Mouse (Mus musculus) gastrocnemius, postnatal 25 days (tissue): ENCODE data around the gene Taf9. TPM values are rescaled to one million over a fixed set of nuclear protein-coding genes. Genes with fewer than 3 reads are reported as not detected.

Experiments
- DNase-seq: peaks from one replicate; pipeline ENCODE4 v3.0.0; 2022
- total RNA-seq, 2 experiments: library from RNA; stranded (reverse); gene quantifications; 1 replicate in 1 of 2; 2 replicates in 1 of 2; pipeline ENCODE4 v1.2.3; 2021

Taf9 gene
- total RNA-seq, 2 experiments from 2014 or later = 5.7 to 9.2 TPM

DNA sequence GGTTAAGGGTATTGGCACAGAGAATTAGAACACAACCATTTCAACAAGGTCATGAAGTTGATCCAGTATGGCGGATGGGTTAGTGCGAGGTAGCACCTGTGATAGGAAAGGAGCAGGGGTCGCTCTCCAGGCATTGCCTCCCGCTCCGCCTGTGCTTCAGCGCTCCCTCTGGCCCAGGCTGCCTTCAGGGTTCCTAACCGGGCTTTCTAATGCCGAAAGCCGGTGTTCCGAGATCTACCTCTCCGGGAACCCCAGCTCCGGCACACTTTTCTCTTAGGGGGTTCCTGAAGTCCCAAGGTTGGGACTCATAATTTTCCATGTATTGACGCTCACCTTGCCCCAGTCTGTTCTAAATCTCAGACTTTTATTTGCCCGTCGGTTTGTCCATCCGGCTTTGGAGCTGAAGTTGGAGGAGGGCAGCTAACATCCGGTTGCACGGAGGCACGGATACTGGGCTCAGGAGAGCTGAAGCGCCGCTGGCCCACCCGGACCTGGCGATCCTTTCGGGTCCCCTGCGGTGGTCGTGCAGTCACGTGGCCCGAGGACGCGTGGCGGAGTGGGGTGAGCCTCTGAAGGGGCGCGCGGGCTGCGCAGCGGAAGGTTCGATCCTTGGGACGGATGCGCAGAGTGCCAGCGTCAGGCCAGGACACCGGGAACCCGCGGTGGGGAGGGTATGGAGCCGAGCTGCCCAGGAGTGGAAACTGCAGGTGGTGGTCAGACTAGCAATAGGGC is 18.1 kb downstream of the Taf9 start, which contains the start of gene Ccdc125:
Gene Ccdc125, plus strand, starts transcription at position 427 of the 732 bp plus-strand sequence.
- DNase-seq = peak; percentile 17

DNA sequence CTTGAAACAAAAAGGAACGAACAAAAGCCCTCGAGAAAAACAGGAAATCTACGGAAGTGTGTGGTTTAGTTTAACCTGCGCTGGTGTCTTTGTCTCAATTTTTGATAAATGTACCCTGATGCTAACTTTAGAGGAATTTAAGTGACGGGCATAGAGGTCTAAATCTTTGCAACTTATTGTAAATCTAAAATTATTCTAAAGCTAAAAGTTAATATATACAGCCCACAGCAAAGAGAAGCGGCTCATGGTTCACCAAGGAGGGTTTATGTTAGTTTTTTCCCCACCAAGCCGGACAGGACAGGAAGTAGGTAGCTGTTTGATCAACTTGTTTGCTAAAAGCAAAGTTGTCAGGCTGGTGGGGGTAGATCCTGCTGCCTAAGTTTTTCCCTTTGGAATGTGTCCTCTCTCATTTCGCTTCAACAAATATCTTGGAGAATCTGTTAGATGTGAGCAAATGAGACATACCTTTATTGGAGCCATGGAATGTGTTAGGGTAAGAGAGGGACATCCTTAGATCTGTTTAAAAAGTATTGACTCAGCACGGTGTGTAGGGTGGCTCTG is 18.9 kb downstream of the Taf9 start:
- no peak for DNase-seq

DNA sequence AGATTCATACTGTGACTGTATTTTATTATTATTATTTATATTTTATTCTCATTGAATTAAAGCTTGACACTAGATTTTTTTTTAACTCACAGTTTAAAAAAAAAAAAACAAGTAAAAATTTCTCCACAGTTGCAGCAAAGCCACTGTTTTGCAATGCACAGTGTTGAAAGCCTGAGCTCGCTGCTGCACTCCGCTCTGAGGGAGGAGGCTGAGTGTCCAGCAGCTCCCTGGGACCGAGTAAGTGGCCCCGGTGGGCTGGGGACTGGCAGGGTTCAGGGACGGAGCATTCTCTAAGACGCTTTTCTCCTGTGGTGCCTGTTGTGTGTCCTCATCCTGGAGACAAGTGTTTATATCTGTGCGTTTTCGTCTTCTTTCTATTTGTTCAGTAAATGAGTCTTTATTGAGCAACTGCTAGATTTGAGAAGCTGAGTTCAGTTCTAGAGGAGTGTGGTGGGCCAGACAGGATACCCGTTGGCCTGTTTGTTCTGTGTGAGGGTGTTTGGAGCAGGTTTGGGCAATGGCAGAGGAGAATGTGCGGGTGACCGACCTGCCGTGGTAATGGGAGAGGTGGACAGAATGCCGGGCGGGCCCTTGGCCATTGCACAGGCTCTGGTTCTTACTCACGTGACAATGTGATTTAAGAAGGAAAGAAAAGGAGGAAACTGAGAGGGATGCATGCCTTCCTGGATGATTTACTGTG is 24.7 kb downstream of the Taf9 start:
- DNase-seq = no peak

DNA sequence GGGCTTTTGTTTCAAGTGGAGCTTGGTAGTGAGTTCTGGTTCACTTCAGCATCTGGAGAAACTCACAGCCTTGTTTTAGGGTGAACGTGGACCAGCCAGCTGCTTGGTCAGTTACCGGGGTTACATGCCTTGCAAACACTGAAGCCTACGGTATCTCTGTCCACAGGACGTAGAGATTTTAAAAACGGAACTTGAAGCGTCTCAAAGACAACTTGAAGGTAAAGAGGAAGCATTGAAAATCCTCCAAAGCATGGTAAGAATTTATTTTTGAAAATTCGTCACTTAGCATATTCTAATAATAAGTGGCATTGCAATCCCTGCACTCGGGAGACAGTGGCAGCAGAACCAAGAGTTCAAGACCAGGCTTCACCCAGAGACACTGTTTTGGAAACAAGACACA is 30.2 kb downstream of the Taf9 start:
- no peak for DNase-seq

- no peak for DNase-seq
These were observed 31.5 kb downstream of the Taf9 start for GRCm38 (mm10) chr13:100682837-100683236.

DNA sequence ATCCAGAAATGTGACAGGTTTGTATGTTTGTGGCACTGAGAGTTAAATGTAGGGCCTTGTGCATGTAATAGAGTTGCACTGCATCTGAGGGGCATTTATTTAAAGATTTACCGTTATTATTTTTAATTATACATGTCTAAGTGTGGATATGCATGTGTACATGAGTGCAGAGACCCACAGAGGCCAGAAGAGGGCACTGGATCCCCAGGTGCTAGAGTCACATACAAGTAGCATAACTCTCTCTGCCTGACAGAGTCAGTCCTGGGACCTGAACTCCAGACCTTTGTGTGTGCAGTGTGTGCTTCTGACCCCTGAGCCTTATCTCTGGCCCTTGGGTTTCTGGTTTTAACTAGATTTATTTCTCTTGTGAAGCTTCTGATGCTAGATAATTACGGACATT is 33.0 kb downstream of the Taf9 start:
- DNase-seq = no peak

- no peak for DNase-seq
These were observed 36.1 kb downstream of the Taf9 start for GRCm38 (mm10) chr13:100687513-100687912.

- no peak for DNase-seq
These were observed 46.2 kb downstream of the Taf9 start for GRCm38 (mm10) chr13:100697541-100697940.

- no peak for DNase-seq
These were observed 47.5 kb downstream of the Taf9 start for GRCm38 (mm10) chr13:100698866-100699265.

DNA sequence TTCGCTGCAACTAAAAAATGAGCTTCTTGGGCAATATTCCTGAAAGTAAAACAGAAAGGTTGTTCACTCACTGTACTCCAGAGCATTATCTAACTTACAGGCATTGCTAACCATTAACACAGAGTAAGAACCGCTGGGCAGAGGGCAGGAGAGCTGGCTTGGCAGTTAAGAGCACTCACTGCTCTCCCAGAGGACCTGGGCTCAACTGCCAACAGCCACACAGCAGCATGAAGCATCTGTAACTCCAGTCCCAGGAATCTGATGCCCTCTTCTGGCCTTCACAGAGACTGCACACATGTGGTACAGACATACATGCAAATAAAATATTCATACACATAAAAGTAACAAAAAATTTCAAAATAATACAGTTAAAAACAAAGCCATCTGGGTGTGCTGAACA is 52.1 kb downstream of the Taf9 start:
- no peak for DNase-seq

Other genes with a start within 250 kb of the Taf9 start
- not detected for gene Naip1, start 198.7 kb upstream of the Taf9 start, total RNA-seq
- 10 to 100 TPM; 19.2 to 19.8 TPM for gene Gtf2h2, start 159.0 kb upstream of the Taf9 start, total RNA-seq
- under 1 TPM in 1 of 2 experiments, not detected in 1; 0.32 TPM for gene Ocln, start 98.9 kb upstream of the Taf9 start, total RNA-seq
- under 1 TPM; 0.28 to 0.38 TPM for gene Marveld2, start 34.6 kb upstream of the Taf9 start, total RNA-seq
- gene Ak6, start 600 bp upstream of the Taf9 start, total RNA-seq = 10 to 100 TPM; 57.7 to 58.0 TPM
- 10 to 100 TPM in 1 of 2 experiments, 1 to 10 TPM in 1; 9.4 to 11.0 TPM for gene Rad17, start 528 bp upstream of the Taf9 start, total RNA-seq
- under 1 TPM; 0.18 to 0.43 TPM for gene Ccdc125, start 18.1 kb downstream of the Taf9 start, total RNA-seq
- 10 to 100 TPM; 11.2 to 13.5 TPM for gene Cdk7, start 79.4 kb downstream of the Taf9 start, total RNA-seq
- gene Mrps36, start 93.1 kb downstream of the Taf9 start, total RNA-seq = 100 to 1,000 TPM; 145 to 155 TPM
- gene Cenph, start 124.3 kb downstream of the Taf9 start, total RNA-seq = not detected
- gene Ccnb1, start 135.0 kb downstream of the Taf9 start, total RNA-seq = 1 to 10 TPM; 1.0 to 1.2 TPM
- 10 to 100 TPM; 10.5 to 11.3 TPM for gene Slc30a5, start 181.8 kb downstream of the Taf9 start, total RNA-seq